Mouse (Mus musculus): ENCODE data around the gene BC017158. TPM values are rescaled to one million over a fixed set of nuclear protein-coding genes. Genes with fewer than 3 reads are reported as not detected.

The BC017158 gene
- polyA plus RNA-seq, 3 experiments from 2014 or later = 5.4 to 8.6 (median 7.3) TPM

DNA sequence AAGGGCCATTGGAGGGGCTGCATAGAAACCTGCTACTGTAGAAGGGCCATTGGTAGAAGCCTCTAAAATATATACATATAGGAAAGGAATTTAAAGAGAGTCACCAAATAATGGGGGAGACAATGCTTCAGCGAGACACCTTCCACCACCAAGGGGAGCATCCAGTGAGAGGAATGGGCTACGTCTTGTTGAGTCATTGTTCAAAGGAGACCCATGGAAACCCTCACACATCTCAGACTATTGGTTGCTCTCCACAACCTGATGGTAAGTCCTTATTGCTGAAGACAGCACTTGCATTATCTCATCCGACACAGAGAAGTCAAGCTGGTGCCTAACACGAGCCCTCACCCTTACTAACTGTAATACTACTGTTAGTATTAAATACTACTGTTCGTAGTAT, 42.2 kb downstream of the BC017158 start:
- ATAC-seq = no peak

DNA sequence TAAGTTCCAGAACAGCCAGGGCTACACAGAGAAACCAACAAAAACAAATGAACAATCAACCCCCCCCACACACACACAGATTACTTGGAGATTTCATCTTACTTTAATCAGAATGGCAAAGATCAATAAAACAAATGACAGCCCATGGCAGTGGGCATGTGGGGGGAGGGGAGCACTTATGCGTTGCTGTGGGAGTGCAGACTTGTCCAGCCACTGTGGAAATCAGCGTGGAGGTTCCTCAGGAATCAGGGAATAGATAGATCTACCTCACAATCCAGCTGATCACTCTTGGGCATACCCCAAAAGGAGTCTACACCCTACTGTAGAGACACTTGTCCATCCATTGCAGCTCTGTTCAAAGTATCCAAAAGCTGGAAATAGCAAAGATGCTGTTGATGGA, 43.0 kb downstream of the BC017158 start:
- no peak for ATAC-seq

DNA sequence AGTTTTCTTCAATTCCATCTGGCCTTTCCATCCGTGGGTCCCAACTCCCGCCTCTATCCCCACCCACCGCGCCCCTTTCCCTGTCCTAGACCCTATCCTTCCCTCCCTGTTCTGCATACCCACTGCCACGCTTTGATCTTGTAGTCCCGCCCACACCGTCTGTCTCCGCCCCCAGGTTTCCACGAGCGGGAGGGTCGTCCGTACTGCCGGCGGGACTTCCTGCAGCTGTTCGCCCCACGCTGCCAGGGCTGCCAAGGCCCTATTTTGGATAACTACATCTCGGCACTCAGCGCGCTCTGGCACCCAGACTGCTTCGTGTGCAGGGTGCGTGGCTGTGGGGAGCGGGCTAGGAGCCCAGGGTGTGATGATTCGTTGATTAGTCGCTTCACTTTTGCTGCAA, 45.4 kb downstream of the BC017158 start:
- ATAC-seq = no peak

DNA sequence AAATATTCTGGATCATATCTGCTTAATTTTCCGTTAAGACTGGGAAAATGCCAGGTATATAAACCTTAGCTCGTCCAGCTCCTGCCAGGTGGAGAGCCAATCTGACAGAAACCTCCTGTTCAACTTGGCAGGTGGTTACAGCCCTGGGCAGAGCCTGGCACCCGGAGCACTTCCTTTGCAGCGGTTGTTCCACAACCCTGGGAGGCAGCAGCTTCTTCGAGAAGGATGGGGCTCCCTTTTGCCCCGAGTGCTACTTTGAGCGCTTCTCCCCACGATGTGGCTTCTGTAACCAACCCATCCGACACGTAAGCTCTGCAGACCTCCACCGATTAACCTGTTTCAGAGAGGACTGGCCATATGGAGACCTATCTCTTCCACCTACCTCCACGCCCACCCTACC, 46.0 kb downstream of the BC017158 start:
- ATAC-seq = no peak

DNA sequence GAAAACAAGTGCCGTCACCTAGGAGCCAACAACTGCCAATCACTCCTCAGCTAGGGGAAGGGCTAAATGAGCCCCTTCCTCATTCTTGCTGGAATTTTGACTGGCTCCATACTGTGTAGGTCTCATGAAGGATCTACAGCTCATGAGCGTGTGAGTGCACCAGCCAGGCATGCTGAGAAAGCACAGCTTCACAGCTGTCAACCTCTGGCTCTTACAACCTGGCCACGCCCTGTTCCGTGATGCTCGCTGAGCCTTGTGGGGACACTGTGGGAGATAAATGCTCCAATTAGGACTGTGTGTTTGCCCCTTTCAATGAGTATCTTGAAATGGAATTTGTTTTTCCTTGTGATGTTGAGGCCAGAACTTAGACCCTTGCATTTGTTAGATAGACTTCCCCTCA, 48.0 kb downstream of the BC017158 start:
- no peak for ATAC-seq

DNA sequence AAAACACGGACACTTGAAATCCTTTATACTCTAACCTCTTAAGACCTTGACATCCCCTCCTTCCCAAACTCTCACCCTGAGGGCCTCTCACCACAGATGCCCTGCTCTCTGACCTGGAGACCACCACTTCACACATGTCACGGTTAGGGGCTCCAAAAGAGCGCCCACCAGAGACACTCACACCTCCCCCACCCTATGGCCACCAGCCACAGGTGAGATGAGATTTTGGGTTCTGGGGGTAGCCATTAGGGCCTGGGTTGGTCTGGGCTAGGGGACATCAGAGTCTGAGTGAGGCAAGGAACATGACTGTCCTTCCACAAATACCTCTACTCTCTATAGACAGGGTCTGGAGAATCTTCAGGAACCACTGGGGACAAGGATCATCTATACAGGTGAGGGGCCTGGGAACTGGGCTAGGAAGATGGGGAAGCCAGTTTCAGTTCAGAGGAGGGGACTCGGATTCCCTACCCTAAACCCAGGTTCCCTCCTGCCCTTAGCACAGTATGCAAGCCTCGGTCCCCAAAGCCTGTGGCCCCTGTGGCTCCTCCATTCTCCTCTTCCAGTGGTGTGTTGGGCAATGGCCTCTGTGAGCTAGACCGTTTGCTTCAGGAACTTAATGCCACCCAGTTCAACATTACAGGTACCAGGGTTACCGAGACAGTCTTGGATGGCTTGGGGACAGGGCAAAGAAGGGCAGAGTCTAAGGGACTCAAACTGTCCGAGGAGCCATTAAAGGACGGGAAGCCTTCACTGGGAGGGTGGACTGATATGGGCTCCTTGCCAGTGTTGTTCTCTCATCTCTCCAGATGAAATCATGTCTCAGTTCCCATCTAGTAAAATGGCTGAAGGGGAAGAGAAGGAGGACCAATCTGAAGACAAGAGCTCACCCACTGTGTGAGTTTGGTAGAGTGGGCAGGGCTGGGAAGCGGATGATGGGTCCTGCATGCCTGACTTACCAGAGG, 49.6 kb downstream of the BC017158 start:
- no peak for ATAC-seq

DNA sequence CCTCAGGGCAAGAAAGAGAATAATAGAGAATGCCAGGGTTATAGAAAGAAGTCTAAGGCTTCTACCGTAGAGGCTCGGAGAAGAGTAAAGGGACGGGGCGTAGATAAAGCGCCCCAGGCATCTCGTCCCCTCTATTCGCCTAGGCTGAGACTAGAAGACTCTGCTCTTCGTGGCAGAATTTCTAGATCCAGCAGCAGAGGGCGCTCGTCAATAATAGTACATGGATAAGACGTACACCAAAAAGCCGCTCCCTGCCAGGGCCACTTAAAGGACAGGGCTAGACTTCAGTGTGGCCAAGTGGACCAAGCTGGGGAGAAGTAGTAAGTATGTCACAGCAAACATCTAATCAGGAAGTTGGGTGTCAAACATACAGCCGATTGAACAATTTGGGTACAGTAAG, 50.5 kb downstream of the BC017158 start:
- ATAC-seq = peak; percentile 54

DNA sequence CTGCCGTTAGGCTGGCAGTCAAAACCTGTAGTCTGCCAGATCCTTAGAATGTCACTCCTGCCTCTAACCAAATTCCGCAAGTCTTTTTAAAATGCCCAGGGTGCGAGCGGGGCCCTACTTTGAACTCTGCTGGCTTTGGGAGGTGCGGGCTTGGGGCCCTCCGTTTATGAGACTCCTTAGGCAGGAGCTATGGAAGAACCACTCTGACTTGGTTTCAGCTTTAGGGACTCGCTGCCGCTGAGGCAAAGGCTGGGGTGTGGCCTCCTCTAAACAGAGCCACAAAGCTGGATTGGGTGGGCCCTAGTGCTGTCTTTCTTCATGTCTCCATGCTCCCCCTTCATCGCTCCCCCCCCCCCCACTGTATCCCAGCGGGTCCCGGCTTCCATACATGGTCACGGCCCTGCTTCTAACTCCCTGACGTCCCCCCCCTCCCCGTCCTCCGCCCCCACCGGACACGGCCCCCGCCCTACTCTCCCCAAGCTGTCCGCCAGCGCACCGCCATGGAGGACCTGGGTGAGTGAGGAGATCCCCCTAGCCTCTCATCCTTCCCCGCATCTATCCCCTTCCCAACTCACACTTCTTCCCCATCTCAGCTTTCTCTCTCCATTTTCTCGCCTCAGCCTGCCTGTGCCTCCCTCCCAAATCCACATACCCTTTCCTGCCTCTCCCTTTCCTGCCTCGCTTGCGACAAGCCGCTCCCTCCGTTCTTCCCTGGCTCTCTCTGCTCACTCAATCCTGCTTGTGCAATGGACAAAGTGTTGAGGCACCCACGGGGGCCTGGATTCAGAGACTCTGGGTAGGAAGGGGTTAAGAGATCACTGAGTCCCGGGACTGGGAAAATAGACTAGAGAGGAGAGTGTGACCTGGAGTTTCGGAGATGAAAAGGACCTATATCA, 51.2 kb downstream of the BC017158 start, which contains the start of gene Tgfb1i1:
Gene Tgfb1i1, plus strand, starts transcription at position 317 of the 896 bp plus-strand sequence.
- no peak for ATAC-seq

DNA sequence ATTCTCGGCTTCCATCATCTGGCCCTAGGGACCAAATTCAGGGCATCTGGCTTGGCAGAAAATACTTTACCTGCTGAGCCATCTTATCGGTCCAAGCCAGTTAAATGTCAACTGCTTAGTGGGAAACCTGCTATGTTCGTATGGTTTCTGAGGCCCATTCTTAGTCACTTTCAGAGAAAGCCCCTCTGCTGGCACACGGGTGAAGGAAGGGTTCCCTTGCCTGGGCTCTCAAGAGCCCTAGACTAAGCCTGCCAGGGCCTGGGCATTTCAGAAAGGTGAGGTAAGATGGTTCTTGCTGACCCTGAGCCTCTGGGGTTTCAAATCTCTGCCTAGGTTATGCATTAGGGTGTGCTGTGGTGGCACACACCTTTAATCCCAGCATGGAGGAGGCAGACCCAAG, 52.4 kb downstream of the BC017158 start:
- ATAC-seq = no peak

DNA sequence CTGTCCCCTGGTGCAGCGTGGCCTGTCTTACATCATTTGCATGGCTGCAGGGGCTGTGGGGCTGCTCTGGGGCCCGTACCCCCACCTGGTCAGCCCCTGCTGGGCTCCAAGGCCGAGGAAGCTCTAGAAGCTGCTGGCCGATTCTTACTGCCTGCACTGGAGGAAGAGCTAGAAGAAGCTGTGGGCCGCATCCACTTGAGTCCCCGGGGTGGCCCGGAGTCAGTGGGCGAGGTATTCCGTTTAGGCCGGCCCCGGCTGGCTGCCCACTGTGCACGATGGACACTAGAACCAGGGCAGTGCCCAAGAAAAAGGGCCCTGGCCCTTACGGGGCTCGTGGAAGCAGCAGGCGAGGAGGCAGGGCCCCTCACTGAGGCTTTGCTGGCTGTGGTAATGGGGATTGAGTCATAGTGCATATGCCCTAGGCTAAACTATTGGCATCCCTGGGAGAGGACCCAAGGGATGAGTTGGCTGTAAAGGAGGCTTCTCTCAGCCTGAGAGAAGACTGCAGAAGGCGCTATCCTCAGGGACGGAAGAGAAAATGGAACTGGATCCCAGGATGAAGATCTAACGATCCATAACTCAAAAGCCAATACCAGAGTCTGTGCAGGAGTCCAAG, 53.5 kb downstream of the BC017158 start:
- no peak for ATAC-seq

DNA sequence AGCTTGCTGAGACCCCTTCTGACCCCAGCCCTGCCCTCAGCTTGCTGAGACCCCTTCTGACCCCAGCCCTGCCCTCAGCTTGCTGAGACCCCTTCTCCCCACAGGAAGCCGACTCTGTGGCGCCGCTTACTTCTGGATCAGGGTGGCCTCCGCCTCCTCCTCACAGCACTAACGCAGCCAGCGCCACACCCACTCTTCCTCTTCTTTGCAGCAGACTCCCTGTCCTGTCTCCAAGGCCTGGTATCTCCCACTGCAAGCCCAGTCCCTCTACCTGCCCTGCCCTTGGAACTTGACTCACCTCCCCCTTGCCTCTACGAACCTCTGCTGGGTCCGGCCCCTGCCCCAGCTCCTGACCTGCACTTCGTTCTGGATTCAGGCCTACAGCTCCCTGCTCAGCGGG, 54.0 kb downstream of the BC017158 start:
- no peak for ATAC-seq

DNA sequence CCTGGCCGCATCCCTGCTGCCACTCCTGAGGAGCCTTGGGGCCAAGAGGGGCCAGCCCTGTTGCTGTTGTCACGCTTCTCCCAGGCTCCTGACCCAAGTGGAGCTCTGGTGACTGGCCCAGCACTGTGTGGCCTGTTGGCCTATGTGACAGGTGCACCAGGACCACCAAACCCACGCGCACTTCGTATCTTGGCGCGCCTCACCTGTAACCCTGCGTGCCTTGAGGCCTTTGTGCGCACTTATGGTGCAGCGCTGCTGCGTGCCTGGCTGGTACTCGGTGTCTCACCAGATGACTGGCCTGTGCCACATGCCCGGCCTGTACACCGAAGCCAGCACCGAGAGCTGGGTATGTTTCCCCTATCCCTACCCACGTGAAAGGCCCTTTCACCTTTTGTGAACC, 55.6 kb downstream of the BC017158 start:
- ATAC-seq = no peak

DNA sequence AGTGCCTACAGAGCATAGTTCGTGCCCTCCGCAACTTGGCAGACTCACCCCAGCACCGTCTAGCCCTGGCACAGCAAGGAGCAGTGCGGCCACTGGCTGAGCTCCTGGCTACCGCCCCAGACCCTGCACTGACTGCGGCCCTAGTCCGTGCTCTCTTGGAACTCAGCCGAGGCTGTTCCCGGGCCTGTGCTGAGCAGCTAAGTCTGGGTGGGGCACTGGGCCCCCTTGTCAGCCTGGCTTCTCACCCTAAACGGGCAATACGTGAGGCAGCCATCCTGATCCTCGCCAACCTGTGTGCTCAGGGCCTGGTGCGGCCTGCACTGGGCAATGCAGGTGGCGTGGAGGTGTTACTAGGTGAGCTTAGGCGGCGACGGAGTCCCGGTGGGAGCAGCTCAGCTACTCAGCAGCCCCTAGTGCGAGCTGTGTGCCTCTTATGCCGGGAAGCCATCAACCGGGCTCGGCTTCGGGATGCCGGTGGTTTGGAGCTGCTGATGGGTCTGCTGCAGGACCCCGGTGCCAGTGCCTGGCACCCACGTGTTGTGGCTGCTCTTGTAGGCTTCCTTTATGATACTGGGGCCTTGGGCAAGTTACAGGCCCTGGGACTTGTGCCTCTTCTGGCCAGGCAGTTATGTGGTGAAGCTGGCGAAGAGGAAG, 57.7 kb downstream of the BC017158 start:
- ATAC-seq = no peak

DNA sequence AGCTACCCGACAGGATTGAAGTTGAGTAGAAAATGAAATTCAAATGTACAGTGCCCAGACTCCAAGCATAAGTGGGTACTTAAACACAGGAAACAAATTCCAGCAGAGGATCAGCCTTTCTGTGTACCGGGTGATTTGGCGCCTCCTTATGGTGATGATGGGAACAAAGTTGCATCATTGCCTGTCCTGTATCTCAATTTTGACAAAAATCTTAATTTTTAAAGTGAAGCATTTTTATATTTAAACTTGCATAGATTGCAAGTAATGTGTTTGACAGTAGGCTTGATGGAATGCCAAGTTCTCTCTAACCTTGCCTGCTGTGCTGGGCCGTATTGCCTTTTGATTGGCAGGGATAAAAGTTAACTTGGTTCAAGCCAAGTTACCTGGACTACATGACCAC, 59.0 kb downstream of the BC017158 start:
- ATAC-seq = no peak

DNA sequence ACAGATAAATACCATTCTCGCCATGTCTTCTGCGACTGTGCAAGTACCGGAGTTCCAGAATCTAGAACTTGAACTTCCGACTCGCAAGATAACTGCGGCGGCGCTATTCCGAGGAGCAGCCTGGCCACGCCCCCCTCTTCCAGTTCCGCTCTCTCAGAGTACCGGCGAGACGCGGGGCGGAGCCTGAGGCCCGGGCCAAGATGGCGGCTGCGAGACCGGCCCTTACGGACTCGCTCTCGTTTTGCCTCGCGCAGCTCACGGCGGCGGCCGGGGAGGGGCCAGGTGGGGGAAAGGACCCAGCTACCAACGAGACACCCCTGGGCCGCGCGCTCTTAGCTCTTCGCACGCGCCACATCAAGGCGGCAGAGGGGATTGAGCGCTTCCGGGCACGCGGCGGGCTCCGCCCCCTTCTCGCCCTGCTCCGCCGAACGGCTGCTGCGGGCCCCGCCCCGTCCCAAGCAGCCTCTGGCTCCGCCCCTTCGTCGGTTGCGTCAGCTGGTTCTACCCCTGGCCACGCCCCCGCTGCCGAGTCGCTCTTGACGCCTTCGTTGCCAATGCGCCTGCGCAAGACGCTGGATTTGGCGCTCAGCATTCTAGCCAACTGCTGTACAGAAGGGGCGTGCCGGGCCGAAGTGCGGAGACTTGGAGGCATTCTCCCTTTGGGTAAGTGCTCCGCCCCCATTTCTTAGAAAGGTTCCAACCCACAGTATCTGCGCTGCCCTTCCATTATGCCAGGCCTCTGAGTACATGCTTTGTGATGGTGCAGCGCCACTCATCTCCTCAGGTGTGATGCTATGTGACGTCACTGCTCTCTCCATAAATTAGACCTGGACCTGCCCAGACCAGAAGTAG, 59.8 kb downstream of the BC017158 start, which contains the start of gene 9130023H24Rik:
Gene 9130023H24Rik, minus strand, starts transcription at position 105 of the 852 bp plus-strand sequence.
- peak; percentile 81 for ATAC-seq

DNA sequence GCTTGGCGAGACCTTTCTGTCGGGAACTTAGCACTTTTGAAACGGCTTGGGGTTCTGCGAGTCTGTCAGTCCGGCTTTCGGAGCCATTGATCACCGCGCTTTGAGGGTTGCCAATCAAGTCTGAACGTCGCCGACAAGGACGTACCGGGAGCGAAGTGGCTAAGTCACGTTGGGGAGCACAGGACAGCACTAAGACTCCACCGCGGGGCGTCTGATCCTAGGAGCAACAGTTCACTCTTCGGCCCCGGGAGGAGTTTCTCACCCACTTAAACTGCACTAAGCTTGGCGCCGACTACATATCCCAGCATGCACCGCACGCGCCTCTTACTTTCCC, 60.4 kb downstream of the BC017158 start:
- no peak for ATAC-seq

DNA sequence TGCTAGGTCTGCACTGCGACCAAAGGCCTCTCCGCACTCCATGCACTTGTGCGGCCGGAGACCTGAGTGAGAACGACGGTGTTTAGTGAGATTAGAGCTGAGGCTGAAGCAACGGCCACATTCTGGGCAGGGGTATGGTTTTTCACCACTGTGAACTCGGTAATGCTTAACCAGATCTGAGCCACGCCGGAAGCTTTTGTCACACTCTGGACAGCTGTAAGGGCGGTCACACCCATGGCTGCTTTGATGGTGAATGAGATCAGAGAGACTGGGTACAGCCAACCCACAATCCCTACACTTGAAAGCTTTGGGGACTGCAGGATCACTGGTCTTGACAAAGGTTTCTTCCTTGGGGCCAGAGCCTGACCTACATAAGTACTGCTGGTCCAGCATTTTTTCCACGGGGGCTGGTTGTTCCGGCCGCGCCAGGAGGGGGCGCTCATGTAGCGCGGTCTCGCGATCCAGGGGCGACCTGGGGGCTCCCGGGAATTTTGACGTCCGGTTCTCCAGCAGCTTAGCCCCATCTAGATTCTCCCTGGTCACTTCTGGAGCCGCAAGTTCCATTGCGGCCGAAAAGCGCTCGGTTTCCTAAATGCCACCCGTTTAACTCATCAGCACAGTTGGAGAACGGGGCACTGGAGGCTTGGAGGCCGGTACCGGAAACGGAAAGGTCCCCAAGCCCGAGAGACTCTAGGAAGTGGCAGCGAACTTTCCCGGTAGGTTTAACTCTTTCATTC, 60.9 kb downstream of the BC017158 start, which contains the start of gene Armc5:
Gene Armc5, plus strand, starts transcription at position 487 of the 737 bp plus-strand sequence.
- ATAC-seq = no peak

DNA sequence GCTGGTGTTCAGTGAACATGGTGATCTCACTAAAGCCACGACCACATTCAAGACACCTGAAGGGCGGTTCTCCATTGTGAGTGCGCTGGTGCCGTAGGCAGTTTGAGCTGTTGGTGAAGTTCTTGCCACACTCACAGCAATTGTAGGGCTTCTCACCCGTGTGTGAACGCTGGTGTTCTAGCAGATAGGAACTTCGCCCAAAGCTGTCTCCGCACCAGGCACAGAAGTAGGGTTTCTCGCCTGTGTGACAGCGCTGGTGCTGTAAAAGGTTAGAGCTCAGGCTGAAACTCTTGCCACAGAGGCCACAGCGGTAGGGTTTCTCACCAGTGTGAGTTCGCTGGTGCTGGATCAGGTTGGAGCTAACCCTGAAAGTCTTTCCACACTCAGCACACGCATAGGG, 61.5 kb downstream of the BC017158 start:
- ATAC-seq = no peak

DNA sequence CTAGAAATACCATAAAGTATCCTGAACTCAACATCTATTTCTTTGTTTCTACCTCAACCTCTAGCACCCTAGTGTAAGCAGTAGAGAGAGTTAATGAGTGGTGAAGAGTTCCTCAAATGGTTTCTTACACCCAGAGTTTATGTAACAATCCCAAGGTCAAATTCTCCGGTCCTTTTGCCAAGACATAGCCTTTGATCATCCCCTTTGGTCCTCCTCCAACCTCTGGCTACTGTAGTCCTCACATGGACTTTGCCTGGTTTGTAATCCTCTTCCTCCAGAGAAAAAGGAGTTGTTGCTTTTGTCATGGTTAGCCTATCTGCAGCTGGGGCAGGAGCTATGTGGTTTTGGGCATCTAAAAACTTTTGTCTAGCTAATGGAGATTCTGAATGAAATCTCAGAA, 62.5 kb downstream of the BC017158 start:
- ATAC-seq = no peak

DNA sequence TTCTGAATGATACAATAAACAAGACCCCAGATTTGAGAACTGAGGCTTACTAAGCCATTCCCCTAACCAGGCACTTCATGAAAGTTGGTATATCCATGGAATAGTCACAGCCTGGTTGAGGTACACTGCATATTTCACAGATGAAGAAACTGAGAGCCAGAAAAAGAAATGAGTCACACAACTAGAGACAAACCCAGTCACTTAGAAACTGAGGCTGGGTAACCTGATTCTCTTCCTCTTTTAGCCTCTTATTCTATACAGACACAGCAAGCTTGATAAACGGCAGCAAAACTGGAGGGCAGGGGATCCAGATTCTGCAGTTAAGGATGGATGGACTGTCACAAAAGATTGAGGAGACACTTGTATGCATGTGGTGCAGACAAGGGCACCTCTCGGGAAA, 63.2 kb downstream of the BC017158 start:
- ATAC-seq = no peak

DNA sequence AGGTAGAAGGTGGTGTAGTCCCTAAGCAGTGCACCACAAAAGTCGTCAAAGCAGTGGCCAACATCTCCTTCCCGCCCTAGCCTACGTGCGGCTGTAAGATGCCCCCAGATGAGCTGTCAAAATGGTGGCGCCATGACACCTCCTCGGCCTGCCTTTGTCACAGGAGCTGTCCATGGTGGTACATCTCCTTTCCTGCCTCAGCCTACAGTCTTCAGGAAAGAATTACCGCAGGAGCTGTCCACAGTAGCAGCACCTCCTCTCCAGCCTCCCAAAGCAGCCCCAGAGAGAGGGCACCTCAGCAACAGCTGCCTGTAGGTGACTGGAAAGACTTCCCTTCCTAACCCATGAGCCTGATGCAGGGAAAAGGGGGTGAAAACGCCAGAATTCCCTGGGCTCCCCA, 66.2 kb downstream of the BC017158 start:
- ATAC-seq = no peak
